Mouse (Mus musculus) c-Kit-positive CD71-positive TER-119-negative erythroid progenitor cells, embryonic 14.5 days (primary cell): Measurements from ENCODE around the gene Gcnt4.

Experiments
- DNase-seq: peaks from one replicate; pipeline ENCODE4 v3.0.0-alpha.2; 2013; ENCODE audit warnings: low read depth

The Gcnt4 gene

DNA sequence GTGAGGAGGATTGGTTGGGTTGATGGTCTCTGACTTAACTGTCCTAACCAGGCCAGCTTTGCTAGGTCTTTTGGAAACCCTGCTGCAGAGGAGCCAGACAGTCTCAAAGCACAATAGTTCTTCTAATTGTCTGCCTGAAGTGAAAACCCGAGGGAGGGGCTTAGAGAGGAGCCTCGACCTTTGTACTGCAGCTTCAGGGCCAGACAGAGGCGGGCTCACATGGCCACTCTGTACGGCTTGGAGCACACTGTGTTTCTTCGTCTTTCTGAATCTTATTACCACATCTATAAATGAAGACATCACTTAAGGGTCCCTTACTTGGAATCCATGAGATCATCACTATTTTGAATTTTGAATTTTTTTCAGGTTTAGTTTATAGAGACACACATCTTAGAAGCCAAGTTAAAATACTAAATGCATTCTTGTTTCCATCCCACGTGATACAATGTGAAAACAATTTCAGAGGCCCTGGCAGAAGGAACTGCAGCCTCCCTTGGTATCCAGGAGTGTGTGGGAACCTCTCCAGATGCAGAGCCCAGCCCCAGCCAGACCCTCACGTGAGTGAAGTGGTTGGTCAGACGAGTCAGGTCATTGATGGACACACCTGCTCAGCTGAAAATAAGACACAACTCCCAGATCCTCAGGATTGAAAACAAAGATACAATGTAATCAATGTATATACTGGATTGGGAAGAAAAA is 69.0 kb downstream of the Gcnt4 start:
- no peak for DNase-seq

DNA sequence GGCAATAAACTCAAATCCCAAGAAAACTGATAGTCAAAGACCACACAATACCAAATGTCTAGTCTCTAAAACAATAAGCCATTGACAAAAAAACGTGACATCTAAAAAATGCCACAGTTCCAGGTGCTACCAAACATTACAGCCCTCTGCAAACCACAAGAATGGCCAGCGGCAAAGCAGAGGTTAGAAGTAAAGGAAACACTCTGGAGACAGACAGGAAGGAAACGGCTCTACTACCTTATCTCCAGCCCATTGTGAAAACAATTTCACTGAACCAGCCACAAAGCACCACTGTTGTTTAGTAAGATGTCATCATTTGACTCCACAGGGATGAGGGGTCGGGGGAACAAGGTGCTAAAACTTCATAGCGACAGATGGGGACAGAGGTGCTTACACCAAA is 70.8 kb downstream of the Gcnt4 start:
- no peak for DNase-seq

DNA sequence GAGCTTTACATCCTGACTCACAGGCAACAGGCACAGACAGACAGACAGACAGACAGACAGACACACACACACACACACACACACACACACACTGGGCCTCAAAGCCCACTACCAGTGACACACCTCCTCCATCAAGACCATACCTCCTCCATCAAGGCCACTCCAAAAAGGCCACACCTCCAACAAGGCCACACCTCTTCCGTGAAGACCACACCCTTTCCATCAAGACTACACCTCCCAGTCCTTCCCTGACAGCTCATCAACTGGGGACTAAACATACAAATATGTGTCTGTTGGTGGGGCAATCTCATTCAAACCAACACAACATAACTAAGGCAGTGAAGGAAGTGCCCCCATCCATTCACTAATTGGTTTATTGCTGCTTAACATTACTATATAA is 72.6 kb downstream of the Gcnt4 start:
- DNase-seq, result no peak
